Mouse (Mus musculus): Measurements from ENCODE around the gene Mtx3.

Mtx3 gene

DNA sequence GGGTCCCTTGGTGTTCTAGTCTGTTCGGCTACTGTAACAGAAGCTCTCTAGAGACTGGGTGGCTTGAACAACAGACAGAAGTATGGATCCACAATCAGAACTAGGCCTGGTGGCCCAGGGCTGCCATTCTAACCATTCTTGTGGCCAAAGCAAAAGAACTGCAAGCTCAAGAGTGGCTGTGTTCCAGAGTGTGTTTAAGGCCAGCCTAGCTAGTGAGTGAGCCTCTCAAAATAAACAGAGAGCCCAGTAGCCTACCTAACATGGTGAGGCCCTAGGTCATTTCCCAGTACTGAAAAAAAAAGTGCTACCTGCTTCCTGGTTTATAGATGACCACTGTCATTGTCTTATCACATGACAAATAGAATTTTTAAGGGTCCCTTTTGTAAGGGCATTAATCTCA lies 39.6 kb downstream of the Mtx3 start:
- DNase-seq (ENCODE audit: low spot score in 2 of 2), result no peak

DNA sequence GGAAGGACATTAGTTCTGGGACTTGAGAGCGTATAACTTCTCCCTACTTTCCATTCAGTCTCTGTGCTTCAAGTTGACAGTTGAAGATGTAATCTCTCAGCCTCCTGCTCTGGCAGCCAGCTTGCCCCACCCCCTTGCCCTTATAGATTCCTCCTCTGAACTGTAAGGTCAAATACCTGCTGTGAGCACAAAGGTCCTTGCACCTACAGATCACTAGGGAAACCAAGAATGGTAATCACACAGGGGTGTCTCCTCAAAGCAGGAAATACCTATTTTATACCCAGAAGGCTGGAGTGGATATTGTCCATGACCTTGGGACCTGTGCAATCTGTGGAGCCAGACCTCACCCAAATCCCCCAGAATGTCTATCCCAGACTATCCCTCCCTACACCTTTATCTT lies 40.4 kb downstream of the Mtx3 start:
- no peak for DNase-seq (ENCODE audit: low spot score in 2 of 2)

DNA sequence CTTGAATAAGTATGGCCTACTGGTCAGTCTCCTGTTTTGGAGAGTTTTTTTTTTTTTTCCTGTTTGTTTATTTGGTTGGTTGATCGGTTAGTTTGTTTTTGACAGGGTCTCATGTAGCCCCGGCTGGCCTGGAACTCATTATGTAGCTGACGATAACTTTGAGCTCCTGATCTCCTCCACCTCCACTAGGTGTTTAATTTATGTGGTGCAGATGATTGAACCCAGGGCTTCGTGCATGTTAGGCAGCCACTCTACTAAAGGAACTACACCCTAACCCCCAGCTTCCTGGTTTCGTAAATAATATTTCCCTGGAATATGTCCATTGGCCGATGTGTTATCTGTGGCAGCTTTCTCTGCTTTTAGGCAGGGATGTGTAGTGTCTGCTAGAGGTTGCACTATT lies 54.5 kb downstream of the Mtx3 start:
- no peak for DNase-seq (ENCODE audit: low spot score in 2 of 2)

DNA sequence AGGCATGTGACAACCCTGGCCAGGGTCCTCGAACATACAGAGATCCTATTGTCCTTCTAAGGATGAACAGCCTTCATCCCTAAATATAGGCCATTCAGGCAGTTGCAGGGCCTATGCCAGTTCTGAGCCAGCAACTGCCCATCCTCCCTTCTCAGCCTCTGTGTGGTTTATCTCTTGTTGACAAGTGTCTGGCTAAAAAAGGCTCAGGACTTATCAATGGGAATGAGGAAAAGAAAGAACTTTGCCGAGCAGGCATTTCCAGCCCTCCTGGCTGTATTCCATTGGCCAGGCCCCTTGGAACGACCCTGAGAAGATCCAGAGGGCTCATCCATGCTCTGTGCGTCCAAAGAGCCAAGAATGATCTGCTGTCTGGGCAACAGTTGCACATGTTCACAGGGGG lies 58.7 kb downstream of the Mtx3 start:
- no peak for DNase-seq (ENCODE audit: low spot score in 2 of 2)

DNA sequence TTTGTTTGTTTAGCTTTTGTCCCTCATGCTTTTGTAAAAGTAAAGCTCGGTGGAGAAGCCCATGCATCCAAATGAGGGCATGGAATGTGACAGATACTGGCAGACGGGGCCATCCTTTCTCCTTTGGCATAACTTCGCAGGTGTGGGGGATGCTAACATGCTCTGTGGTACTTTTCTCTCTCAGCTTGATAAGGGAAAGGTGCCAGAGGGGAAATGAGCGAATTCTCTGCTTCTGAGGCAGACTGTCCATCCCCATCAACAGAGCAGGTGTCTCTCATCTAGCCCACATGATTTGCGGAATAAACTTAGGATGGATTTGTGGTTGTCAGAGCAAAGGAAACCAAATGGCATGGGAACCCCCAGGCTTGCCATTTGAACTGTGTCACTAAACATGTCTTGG lies 61.4 kb downstream of the Mtx3 start:
- no peak for DNase-seq (ENCODE audit: low spot score in 2 of 2)

DNA sequence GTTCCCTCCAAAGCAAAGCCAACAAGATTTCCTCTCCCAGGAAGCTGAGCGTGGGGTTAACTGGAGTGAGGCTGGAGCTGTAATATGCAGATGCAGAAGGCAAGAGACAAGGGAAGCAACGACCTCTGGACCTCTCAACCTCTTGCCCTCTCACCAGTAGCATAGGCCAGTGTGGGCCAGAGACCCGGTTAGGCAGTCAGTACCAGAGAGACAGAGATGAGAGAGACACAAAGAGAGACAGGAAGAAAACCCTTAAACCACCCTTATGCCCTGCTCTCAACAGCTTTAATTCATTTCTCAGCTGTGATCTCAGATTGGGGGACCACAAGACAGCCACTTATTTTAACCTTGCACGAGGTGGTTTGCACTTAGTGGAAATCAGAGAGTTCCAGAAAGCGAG lies 62.8 kb downstream of the Mtx3 start:
- DNase-seq (ENCODE audit: low spot score in 2 of 2), result no peak
